Mouse (Mus musculus) gastrocnemius, postnatal 4 days (tissue): ENCODE results near the gene Sfxn4. TPM values are rescaled to one million over a fixed set of nuclear protein-coding genes. Genes with fewer than 3 reads are reported as not detected.

Source experiments
- total RNA-seq, 2 experiments: library from RNA; stranded (reverse); gene quantifications; 2 replicates each; pipeline ENCODE4 v1.2.3; 2021

Sfxn4 gene
- total RNA-seq, 2 experiments from 2014 or later: 4.2 to 6.2 TPM

Other genes starting within 250 kb of the Sfxn4 start
- under 1 TPM; 0.70 to 0.76 TPM for gene Nanos1, start 105.5 kb downstream of the Sfxn4 start, total RNA-seq
- 100 to 1,000 TPM; 123 to 135 TPM for gene Eif3a, start 70.8 kb downstream of the Sfxn4 start, total RNA-seq
- gene Fam45a, start 49.9 kb downstream of the Sfxn4 start, total RNA-seq: 10 to 100 TPM; 23.4 to 24.1 TPM
- 100 to 1,000 TPM; 109 to 115 TPM for gene Prdx3, start 13.1 kb upstream of the Sfxn4 start, total RNA-seq
- gene Grk5, start 28.3 kb upstream of the Sfxn4 start, total RNA-seq: 10 to 100 TPM; 12.9 to 16.0 TPM